Mouse (Mus musculus) forebrain, postnatal 0 days (tissue): ENCODE data around the gene Fhit. TPM values are rescaled to one million over a fixed set of nuclear protein-coding genes. Genes with fewer than 3 reads are reported as not detected.
A peak's percentile ranks its signal among the peaks of the same experiment; 100 is the strongest.

Experiments
- ATAC-seq: fragments of 200-750 bp; cut with Nextera tagmentation; 2 replicates; pipeline ENCODE4 v1.8.0; 2017; ENCODE audit warnings: mild to moderate bottlenecking, moderate library complexity
- DNase-seq: peaks from one replicate; pipeline ENCODE4 v3.0.0-alpha.2; 2015
- H3K27ac ChIP-seq: fragments of 300-500 bp; sonication (generic); 2 replicates; pipeline ENCODE4 v1.5.1; 2014; ENCODE audit warnings: low read depth, mild to moderate bottlenecking, antibody characterized with exemption, low read length, moderate library complexity, mixed read lengths
- H3K27me3 ChIP-seq: fragments of 300-500 bp; sonication (generic); 2 replicates; pipeline ENCODE4 v1.6.1; 2014; ENCODE audit warnings: mild to moderate bottlenecking, low read length, mixed read lengths; ENCODE audit not compliant: insufficient read depth
- H3K36me3 ChIP-seq: fragments of 300-500 bp; sonication (generic); 2 replicates; pipeline ENCODE4 v1.6.1; 2014; ENCODE audit warnings: mild to moderate bottlenecking, moderate library complexity; ENCODE audit not compliant: insufficient read depth
- H3K4me1 ChIP-seq: fragments of 300-500 bp; sonication (generic); 2 replicates; pipeline ENCODE4 v1.6.1; 2014; ENCODE audit warnings: antibody characterized with exemption; ENCODE audit not compliant: insufficient read depth
- H3K4me2 ChIP-seq: fragments of 300-500 bp; sonication (generic); 2 replicates; pipeline ENCODE4 v1.6.1; 2014; ENCODE audit warnings: low read depth, mild to moderate bottlenecking, moderate library complexity
- H3K4me3 ChIP-seq: fragments of 300-500 bp; sonication (generic); 2 replicates; pipeline ENCODE4 v1.5.1; 2014; ENCODE audit warnings: low read depth, low read length, mixed read lengths
- H3K9ac ChIP-seq: fragments of 300-500 bp; sonication (generic); 2 replicates; pipeline ENCODE4 v1.6.1; 2014; ENCODE audit warnings: mild to moderate bottlenecking
- H3K9me3 ChIP-seq: fragments of 300-500 bp; sonication (generic); 2 replicates; pipeline ENCODE4 v1.6.1; 2016; ENCODE audit warnings: low read length
- CTCF ChIP-seq: sonication (generic); IDR thresholded peaks from 2 replicates; pipeline ENCODE4 v1.5.1; 2016; ENCODE audit warnings: antibody characterized with exemption, control low read depth, low read depth
- WGBS: fragments of 180-500 bp; shearing (Covaris S2); extraction: QIAGEN DNeasy Blood & Tissue Kit; methylation state at CpG from one replicate; pipeline ENCODE4 v1.1.7; 2014; 5-methylcytosine and 5-hydroxymethylcytosine counted together
- polyA plus RNA-seq: library from polyadenylated mRNA; unstranded; fragments of >200 nt; fragmentation: Nextera tagmentation; extraction: Ambion mirVana; gene quantifications from 2 replicates; pipeline ENCODE4 v1.2.1, GENCODE M21; 2015
- total RNA-seq: library from RNA; depleted of rRNA; stranded (reverse); fragments of >200 nt; gene quantifications from 2 replicates; pipeline ENCODE4 v1.2.3, GENCODE M21; 2014

The Fhit gene
- total and polyA plus RNA-seq, 2 experiments from 2014 or later = 8.0 to 8.9 TPM

DNA sequence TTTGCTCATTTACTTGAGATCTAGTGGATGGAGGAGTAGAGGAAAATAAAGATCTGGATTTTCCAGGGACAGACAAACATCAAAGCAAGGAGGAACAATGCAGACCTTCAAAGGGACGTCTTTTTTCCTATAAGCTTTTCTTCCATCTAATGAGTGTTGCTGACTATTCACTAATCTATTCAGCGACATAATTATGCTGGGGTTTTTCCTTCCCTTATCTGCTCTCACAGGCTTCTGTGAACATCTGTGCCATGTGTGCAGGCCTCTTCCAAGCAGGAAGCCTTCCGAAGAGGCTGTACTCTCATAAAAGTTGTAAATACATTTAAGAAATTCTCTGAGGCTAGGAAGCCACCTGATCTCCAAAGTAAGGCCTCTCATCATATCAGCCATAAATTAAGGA is 228.2 kb downstream of the Fhit start:
- Histone ChIP-seq H3K4me2 (no peak overlapping the region), H3K4me1 (no peaks in the 10 kb centered on the region), H3K9me3 (no peaks in the 10 kb centered on the region), H3K27ac (no peak overlapping the region), H3K36me3 (no peaks in the 10 kb centered on the region), H3K27me3 (no peaks in the 10 kb centered on the region), H3K4me3 (no peak overlapping the region), H3K9ac (no peak overlapping the region)
- 13% methylated on average over 3 of the region's 3 CpGs for WGBS
- DNase-seq = no peak
- no peak for TF ChIP-seq CTCF
- no peak for ATAC-seq

DNA sequence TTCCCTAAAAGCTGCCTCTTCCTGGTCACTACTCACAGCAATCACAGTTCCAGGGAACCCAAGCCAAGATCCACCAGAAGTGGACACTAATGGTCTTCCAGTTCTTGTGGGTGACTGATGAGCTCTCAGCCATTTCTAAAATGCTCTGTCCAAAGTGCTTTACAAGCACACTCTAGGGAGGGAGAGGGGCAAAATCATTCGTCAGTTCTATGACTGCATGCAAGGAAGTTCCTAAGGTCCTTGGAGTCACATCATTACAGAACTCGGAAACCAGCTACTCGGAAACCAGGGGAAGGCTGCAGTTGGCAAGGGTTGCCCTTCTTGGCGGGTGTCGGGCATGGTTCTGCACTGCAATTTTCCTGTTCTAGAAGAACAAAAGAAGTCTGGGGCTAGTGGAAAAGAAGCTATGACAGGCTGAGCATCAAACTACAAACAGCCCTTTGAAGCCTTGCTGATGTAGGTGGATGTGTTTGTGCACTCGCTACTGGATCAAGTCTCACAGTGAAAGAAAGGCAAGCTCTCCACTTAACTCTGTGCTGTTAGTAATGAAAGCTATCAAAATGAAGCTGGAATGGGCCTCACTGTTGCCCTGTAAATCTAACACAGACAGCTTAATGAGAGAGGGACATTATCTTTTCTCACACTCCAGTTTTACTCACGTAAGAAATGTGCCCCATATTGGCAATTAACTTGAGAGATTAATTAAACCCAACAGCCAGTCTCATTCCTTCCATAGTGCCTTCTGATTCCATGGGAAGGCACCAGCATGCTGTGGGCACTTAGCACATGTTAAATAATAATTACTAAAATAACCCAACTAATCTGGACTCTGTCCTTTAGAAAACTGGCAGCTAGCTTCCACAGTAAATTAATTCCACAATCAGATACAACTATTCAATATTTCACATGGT is 243.7 kb downstream of the Fhit start:
- TF ChIP-seq CTCF = no peak
- Histone ChIP-seq H3K4me3 (no peak overlapping the region), H3K9me3 (no peaks in the 10 kb centered on the region), H3K9ac (no peak overlapping the region), H3K4me1 (no peaks in the 10 kb centered on the region), H3K4me2 (no peak overlapping the region), H3K27me3 (no peaks in the 10 kb centered on the region), H3K36me3 (no peaks in the 10 kb centered on the region), H3K27ac (no peak overlapping the region)
- no peak for DNase-seq
- peak; percentile 25; the same call in 1 of the 2 replicates for ATAC-seq
- 34% methylated on average over 7 of the region's 7 CpGs for WGBS

DNA sequence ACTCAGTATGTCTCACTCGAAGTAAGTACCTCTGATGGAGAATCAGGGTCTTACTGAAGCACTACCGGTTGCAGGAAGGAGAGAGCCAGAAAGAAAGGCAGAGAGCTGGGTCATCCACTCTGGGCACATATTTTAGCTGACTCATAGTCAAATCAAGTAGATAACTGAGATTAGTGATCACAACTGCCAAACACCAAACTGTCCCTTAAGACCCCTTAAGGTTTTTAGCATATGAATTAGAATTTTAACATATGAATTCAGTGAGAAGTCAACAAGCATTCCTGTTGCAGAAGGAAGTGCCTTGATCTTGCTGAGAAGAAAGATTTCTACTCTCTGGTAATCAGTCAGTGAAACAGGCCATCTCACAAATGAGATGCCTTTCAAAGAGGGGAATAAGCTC is 253.8 kb downstream of the Fhit start:
- TF ChIP-seq CTCF = no peak
- Histone ChIP-seq H3K36me3 (no peaks in the 10 kb centered on the region), H3K9ac (no peak overlapping the region), H3K9me3 (no peaks in the 10 kb centered on the region), H3K27me3 (no peaks in the 10 kb centered on the region), H3K4me3 (no peak overlapping the region), H3K4me1 (no peaks in the 10 kb centered on the region), H3K27ac (no peak overlapping the region), H3K4me2 (no peak overlapping the region)
- 74% methylated on average over 2 of the region's 2 CpGs for WGBS
- ATAC-seq = no peak
- DNase-seq = no peak

DNA sequence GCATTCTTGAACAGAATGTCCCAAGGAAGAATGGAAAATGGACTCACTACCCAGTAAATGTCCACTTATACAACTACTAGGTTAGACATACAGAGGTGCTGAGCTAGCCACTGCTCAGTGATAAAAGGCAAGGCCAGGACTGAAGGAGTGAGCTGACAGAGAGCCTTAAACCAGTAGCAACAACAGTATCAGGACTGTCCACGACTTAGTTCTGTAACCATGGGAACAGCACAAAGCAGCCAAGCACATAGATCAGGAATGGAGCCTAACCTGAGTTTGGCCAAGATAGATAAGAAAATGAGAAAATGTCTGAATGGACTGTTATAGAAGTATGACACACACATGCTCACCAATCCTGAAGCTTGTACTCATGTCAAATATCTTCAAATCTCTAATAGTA is 279.1 kb downstream of the Fhit start:
- Histone ChIP-seq H3K36me3 (no peaks in the 10 kb centered on the region), H3K4me1 (no peaks in the 10 kb centered on the region), H3K27me3 (no peaks in the 10 kb centered on the region), H3K4me2 (no peak overlapping the region), H3K9me3 (no peaks in the 10 kb centered on the region), H3K9ac (no peak overlapping the region), H3K4me3 (no peak overlapping the region), H3K27ac (no peak overlapping the region)
- no peak for TF ChIP-seq CTCF
- no peak for DNase-seq
- ATAC-seq = peak; percentile 32; the same call in 1 of the 2 replicates
- 22% methylated on average over 1 of the region's 1 CpGs for WGBS

DNA sequence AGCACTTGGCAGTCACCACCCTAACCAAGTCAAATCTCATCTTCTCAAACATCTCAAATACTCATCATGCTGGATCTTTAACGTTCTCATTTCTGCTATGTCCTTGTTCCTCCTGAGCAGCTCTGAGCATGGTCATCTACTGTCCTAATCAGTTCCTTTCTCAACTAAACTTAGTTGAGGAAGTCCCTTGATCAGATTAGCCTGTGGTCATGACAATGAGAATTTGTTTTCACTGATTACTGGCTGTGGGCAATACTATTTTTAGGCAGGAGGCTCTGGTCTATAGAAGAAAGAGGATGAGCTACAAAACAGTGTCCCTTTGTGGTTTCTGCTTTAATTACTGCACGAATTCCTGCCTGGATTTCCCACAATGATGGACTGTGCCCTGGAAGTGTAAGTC is 281.1 kb downstream of the Fhit start:
- H3K36me3 ChIP-seq = no peaks in the 10 kb centered on the region
- no peak for DNase-seq
- no peaks in the 10 kb centered on the region for H3K4me1 ChIP-seq
- no peaks in the 10 kb centered on the region for H3K9me3 ChIP-seq
- H3K27ac ChIP-seq = no peak overlapping the region
- no peak overlapping the region for H3K9ac ChIP-seq
- H3K27me3 ChIP-seq = no peaks in the 10 kb centered on the region
- WGBS = 75% methylated on average over 2 of the region's 2 CpGs
- no peak overlapping the region for H3K4me3 ChIP-seq
- ATAC-seq = no peak
- H3K4me2 ChIP-seq = no peak overlapping the region
- no peak for TF ChIP-seq CTCF

DNA sequence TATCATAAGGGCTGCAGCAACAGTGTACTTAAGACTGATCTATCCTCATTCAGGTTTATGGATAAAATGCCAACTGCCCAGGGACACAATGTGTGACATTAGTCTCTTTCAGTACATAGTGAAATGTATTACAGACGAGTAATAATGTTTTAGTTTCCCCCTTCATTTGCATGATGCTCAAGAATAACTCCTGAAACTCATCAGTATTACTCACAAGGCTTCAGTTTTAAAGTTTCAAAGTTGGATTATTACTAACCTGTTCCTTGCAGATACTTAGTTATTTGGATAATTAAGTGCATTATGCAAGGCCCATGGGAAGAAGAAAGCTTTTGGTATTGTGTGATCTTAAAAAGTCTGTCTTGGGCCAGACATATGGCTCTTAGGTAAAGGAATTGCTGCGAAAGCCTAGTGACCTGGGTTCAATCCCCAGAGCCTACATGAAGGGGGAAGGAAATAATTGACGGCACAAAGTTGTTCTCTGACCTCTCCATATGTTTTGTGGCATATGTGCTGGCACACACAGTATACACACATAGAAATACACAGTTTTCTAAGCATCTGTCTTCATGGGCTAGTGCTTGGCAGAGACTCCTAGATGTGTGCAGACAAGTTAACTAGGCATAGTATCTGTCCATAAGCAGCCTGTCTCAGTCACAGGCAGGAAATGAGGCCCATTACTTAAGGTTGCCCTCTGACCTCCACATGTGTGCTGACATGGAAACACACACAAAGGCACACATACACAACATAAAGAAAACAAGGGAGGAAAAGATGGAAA is 287.1 kb downstream of the Fhit start:
- Histone ChIP-seq H3K9me3 (no peaks in the 10 kb centered on the region), H3K4me1 (no peaks in the 10 kb centered on the region), H3K27ac (no peak overlapping the region), H3K9ac (no peak overlapping the region), H3K4me2 (no peak overlapping the region), H3K4me3 (no peak overlapping the region), H3K36me3 (no peaks in the 10 kb centered on the region), H3K27me3 (no peaks in the 10 kb centered on the region)
- WGBS = 73% methylated on average over 3 of the region's 3 CpGs
- DNase-seq (no peak), ATAC-seq (no peak)
- no peak for TF ChIP-seq CTCF

DNA sequence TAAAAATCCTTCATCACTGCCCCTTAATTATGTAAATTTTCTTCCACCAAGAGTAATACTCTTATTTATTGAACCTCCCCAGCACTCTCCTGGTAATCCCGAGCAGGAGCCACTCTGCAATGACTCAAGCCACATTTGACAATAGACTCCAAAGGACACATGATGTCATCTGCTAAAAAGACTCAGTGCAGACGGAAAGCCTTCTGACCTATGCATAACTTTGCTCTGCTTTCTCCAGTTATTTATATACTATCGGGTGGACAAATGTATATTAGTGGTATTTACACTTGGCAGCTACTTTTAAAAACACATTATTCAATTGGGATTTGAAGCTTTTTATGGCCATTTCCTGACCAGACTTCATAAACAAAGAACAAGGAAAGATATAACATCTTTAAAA is 304.2 kb downstream of the Fhit start:
- no peak for DNase-seq
- 68% methylated on average over 3 of the region's 3 CpGs for WGBS
- H3K9me3 ChIP-seq = no peaks in the 10 kb centered on the region
- TF ChIP-seq CTCF = no peak
- no peaks in the 10 kb centered on the region for H3K36me3 ChIP-seq
- H3K27me3 ChIP-seq = no peaks in the 10 kb centered on the region
- H3K27ac ChIP-seq = no peak overlapping the region
- H3K4me1 ChIP-seq = no peaks in the 10 kb centered on the region
- no peak overlapping the region for H3K9ac ChIP-seq
- H3K4me2 ChIP-seq = no peak overlapping the region
- no peak for ATAC-seq
- no peak overlapping the region for H3K4me3 ChIP-seq
